Mouse (Mus musculus) adrenal gland, adult (tissue): ENCODE data around the gene Myo18a.

ENCODE experiments used
- DNase-seq, 2 experiments: peaks; one replicate each; pipeline ENCODE4 v3.0.0; 2022 to 2023; ENCODE audit warnings: low spot score in 1 of 2; ENCODE audit not compliant: inconsistent age in 2 of 2

Gene Myo18a

DNA sequence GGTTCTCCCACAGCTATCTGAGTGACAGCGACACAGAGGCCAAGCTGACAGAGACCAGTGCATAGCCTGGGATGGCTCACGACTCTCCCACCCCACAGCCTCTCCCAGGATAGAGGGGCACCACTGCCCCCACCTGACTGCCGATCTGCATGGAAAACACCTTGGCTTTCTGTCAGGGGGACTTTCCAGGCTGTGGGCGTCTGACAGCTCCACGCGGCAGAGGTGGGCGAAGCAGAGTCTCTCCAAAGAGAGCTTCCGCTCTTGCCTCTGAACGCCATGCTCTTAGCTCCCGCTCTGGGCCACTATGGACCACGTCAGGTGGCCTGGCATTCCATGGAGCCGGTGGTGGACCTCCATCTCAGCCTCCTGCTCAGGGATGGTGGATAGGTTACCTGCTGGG lies 101.7 kb downstream of the Myo18a start:
- no peak for DNase-seq

DNA sequence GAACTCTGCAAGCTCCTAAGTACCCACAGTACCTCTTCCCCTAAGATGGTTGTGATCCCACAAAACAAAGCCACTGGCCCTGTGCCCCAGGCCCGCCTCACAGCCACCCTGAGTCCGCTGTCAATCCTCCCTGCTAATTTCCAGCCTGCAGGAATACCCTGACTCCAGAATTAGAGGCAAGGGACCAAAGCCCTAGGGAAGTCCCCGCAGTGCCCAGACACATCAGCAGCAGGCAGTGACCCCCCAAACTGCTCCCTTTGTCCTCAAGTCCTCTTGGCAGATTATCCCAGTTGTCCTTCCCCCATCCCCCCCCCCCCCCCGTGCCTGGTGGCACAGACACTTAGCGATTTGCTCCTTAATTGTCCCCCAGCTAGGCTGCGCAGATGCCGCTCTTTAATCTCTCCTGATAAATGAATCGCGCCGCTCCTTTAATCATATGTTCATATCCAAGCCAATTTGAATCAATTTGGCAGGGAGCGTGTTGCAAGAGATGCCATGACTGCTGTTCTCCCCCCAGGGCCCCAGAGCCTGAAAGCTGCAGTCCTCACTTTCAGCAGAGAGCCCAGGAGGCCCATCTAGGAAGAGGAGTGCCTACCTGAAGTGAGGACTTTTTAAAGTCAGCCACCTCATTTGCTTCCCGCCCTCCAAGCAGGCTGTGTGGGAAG lies 104.5 kb downstream of the Myo18a start:
- DNase-seq = peak in 1 of 2 experiments; percentile 55

DNA sequence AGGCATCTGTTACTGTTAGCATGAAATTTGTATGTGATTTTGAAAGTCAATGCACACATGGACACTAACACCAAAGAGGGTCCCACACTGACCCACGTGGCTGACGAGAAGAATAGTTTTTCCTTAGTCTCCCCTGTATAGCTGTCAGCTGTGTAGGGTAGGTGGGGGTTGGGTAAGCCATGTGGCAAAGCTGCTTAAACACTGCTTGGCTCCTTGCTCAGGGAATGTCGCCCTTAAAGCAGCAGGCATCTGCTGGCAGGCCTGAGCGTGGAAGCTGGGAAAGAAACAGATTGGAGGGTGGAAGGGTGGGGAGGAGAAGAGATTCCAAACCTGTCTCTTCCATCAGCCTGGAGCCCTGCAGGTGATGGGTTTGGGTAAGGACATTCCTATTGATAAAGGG lies 108.4 kb downstream of the Myo18a start:
- DNase-seq = no peak

DNA sequence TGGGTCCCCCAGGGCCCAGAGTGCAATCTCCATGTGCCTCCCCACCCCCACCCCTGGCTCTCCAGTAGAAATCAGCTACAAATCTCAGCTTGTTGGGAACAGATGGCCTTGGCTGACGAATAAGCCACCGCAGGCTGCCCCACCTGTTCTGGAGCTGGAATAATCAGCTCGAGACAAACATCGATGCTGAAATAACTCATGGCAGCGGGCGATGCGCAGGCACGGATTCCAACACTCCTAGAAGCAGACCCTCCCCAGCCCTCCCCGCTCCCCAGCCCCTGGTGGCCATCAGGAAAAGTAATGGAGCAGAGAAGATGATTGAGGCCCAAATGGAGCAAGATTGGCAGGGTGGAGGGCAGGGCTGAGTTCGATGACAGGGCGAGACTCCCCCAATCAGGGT lies 109.2 kb downstream of the Myo18a start:
- DNase-seq = no peak

DNA sequence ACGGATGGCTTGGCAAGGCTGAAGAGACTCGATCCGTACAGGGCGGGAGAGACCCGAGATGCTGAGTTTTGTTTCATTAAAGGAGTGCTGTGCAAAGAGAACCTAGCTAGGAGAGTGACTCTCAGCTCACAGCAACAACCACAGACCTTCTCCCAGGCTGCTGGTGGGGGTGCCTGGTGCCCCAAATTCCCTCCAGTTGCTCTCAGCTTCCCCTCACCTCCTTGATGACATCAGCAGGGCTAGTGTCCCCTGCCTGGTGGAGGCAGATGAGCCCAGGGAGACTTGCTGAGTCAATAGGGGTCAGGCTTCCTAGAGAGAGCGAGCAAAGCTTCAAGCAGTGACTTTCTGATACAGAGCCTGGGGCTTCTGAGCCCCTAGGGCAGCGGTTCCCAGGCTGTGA lies 109.6 kb downstream of the Myo18a start:
- DNase-seq = no peak

DNA sequence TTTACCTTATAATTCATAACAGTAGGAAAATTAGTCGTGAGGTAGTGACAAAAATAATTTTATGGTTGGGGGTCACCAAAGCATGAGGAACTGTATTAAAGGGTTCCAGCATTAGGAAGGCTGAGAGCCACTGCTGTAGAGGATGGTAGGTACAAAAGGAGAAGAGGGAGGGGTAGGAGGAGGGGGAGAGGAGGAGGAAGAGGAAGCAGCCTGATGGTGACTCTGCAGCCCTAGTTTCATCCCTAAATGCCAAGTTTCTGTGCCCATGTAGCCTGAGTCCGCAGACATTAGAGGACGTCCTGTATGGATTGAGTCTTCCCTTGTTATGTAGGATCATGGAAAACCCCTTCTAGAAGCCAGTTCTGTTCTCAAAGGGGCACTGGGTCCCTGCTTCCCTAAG lies 110.1 kb downstream of the Myo18a start:
- DNase-seq = no peak

DNA sequence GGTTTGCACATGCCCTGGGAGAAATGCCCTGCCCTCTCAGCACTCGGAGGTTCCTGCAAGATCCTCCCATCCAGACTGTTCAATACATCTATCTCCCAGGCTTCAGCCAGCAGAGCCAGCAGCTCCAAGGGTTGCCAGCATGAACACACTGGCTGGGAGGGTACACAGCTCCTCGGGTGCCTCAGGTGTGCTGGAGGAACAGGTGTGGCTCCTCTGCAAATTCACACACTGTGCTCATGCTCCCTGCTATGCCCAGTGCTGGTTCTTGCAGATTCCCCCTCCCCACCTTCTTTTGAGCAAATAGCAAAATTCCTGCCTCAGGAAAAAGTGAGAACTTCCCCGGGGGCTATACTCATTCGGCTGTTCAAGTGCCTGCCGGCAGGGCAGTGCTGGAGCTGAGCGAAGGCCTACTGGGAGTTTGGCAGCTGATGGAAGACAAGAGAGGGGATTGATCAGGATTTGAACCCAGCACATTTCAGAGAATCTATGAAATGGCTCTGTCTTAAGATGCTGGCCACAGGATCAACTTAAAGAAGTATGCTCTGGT lies 111.7 kb downstream of the Myo18a start:
- no peak for DNase-seq

DNA sequence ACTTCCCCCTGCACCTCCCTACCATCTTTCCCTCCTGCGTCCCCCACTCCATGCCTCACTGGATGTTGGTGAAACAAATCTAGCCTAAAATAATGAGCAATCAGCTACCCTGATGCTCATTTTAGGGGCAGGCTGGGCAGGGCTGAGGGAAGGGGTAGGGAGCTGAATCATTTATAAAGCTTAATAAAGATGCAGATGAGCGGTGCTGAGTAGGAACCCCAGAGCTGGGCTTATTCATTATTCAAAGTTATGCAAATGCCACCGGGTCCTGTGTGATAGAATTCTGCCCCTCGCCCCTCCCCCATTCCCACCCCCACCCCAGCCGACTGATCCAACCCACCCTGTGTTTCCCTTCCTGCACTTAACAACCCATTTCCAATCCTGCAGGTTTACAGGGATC lies 112.2 kb downstream of the Myo18a start:
- DNase-seq = no peak

DNA sequence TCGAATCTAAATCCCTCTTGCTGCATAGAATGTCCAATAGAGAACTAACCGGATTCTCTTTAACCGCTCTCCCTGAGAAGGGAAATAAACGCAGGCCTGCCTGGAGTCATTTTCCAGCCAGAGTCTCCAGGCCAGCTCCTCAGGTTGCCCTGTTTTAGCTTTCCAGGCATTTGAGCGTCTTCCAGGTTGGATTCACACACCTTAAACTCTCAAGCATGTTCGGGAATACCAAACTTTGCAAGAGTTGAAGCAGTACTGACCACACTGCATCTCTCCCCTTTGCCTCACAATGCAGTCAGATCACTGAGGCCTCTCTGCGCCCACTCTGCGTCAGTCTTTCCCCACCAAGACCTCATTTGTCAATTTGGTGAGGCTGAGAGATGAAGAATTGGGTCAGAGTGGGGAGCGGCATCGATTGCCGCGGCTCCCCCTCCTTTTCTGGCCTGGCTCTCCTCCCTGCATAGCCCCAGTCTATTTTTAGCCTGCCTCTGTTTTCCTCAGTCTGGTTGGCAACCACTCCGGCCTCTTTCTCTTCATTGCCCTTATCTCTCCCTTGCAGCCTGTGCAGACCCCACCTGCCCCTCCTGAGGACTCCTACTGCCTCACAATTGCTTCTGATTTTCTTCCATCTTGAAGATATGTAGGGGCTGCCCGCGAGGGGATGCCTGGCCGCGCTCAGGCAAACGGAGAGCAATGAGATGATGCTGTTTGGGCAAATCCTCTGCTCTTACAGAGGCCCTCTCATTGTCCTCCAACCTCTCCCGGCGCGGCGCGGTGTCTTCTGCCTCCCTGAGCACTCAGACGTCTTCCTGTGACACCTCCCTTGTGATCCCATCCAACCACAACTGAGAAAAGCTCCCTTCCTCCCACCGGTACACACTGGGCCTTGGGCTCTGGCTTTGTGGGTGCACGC lies 113.1 kb downstream of the Myo18a start:
- DNase-seq = no peak

DNA sequence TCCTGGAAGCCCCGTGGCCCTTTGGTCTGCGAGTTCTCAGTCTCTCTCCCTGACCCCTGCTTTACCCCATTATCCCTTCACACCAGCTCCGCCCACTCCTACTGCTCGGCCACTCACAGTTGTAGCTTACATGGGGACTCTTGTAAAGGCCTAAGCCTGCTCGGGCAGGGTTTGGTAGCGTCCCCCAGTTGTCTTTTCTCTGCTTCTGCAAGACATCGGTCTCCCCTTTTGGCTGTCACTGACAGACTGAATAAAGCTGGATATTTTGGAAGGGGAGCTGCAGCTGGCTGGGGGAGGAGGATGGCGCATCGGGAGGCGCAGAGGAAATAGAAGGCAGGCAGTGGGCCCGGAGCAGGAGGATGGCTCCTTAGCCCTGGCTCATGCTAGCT lies 113.7 kb downstream of the Myo18a start:
- no peak for DNase-seq

DNA sequence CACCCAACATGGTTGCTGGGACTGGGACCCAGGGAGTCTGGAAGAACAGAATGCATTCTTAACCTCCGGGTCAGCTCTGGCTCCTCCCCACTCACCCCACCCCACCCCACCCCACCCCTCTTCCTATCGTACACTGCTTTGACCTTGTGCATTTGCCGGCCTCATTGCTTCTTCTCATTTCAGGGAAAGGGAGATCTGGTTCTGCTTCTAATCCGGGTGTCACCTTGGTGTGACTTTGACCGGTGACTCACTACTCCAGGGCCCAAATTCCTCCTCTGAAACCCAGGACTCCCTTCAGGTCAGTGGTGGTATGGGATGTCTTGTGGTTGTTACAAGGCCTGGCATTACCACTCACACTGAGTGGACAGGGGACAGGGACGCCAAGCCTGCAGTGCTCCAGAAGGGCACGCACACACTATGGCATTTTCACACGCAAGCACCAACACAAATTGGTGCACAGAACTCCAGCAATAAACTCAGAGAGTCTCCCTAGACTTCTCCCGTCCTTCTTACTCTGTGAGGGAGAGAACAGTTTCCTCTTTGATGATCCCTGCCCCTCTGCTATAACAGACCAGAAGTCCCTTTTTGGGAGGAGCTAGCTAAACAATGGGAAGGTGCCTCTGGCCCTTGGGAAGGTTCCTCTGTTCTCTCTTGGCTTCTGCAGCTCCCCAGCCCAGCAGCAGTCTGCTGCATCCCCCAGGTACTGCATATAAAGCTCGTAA lies 121.6 kb downstream of the Myo18a start:
- peak; percentile 38 to 74 for DNase-seq

DNA sequence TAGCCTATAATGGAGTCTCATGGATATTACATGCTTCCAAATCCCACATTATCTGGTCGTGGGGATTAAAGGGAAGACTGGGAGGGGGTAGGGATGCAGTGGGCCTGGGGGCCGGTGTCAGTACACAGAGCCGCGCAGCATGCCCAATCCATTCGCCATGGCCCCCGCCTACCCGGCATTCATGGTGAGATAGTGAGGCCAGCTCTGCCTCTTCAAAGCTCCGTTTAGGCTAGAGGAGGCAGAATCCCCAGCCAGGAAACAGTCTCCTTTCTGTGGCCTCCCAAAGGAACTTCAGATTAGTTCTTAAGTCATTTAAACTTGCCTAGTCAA lies 122.2 kb downstream of the Myo18a start:
- no peak for DNase-seq

DNA sequence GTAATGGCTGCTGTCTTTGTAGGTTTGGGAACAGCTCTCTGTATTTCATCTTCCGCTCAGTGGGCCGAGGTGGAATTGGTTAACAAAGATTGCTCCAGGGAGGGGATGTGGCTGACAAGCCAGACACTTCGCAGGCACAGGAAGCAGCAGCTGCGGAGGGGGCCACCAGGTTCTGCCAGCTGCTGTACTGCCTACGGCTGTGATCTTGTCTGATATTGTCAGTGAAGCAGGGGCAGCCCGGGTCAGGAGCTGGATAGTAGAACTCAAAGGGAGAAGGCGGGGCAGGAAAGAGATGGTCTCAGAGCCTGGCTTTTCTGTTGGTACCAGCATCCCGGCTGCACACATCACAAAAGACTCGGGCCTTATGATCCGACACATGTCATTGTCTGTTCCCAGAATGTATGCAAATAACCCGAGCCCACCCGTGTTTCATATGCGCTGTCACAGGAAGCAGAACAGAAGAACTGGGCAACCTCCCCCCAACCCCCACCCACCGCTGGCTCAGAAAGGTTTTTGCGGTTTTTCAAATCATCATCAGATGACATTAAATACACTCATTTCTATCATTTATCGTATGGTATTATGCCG lies 124.4 kb downstream of the Myo18a start:
- peak; percentile 33 to 53 for DNase-seq

DNA sequence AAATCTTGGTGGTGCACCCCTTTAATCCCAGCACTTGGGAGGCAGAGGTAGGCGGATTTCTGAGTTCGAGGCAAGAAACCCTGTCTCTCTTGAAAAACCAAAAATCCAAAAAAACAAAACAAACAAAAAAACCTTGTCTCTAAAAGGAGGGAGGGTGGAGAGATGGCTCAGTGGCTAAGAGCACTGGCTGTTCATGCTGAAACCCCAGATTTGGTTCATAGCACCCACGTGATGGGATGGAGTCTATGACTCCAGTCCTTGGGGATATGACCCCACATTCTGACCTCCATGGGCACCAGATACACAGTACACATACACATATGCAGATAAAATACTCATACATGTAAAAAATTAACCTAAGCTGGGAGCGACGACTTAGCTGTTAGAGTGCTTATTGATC lies 125.8 kb downstream of the Myo18a start:
- no peak for DNase-seq

DNA sequence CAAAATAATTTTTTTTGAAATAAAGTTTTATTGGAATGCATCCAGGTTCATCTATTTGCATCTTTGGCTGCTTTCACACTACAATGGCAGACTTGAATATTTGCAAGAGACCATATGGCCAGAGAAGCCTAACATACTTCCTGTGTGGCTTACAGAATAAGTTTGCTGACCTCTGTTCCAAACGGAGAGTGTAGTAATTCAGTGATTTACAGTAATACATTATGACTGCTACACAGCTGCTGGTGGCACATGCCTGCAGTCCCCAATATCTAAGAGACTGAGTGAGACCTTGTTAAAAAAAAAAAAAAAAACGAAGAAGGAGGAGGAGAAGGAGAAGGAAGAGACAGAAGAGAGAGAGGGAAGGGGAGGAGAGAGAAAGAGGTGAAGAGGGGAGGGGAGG lies 126.4 kb downstream of the Myo18a start:
- DNase-seq = no peak

DNA sequence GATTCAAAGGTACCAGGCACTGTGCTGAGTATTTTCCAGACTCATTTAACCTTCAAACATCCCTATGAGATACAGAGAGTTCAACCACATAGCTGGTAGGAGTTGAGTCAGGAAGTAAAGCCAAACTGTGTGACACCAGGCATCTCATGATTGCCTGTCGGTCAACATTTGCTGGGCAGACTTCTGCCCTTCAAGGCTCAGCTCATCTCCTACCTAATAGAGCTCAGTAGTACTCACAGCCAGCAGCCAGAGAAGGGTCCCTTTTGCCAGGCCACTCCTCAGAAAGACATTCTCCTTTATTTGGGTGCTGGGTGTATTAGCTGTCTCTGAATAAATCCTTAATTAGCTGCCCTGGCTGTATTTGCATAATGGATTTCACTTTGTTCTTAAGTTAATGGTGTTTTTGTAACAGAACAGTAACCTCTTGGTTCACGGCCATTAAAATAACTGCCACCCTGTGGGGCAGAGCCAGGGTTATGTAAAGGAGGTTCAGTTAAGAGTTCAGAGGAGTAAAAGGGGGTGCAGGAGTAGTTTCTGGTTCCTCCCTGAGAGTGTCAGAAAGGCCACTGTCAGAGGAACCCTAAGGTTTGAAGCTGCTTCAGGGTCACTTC lies 127.7 kb downstream of the Myo18a start:
- DNase-seq = no peak

DNA sequence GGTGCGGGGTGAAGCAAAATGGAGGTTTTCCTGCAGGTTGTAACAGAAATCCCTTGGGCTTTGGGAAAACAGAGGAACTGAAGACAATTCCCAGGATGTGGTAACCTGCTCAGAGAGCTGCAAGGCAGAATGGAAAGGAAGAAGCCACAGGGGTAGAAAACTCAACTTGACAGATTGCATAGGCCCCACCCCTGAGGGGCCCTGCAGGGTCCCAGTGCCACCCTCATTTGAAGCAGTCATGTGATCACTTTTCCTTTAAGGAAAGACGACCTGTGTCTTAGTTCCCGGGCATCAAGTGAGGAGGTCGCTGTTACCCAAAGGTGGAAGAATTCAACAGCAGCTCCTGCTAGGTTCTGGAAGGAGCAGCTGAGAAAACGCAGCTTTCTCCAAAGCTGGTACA lies 129.8 kb downstream of the Myo18a start:
- no peak for DNase-seq

DNA sequence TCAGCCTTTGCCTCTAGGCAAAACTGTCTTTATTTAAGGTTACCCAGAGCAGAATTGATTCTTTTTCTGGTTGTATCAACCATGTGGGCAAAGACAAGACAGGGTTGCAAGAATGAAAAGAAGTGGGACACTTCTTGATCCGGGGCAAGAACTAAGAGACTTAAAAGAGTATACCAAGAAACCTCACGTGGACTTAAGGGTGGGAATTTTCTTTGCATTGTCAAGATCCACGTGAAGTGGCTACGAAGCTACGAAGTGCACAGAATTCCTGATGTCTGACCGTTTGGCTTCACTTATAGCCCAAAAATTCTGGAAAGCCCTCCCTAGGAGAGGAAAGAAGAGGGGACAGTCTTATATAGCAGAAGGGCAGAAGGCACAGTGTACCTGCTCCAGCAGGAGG lies 130.2 kb downstream of the Myo18a start:
- DNase-seq = no peak

DNA sequence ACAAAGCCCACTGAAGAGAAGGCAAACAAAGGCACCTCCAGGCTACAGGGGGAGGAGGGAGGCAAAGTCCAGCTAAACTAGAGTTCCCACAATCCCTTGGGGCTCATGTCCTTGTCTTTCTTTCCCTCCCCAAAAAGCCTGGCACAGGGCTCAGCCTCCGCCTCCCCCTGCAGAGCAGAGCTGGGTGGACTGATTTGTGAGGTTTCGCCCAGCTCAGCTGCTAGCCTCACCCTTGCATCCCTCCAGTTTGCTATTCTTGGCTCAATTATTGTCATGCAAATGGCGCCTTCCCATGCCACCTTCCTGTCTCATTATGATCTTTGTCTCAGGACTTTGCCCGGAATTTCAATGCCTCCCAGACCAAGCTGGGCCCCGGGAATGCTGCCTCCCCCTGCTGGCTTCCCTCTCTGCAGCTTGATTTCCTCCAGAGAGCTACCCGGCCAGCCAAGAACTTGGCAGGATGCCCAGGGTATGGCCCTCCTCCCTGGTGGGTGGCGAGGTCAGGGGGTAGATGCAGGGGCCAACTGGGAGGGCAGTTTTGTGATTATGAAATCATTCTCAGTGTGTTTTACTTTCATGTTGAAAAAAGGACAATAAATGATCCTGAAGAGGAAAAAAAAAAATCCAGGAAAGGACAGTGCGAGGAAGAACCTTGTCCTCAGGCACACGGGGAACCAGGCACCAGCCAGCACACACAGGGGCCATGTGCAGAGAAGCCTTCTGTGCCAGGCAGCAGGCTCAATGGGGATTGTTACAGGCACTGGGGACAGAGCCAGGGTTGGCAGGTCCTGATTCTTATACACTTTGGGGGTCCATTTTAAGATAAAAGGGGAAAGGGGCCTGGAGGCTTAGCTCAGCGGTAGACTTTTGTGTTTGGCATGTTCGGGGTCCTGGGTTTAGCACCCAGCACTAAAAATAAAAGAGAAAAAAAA lies 131.0 kb downstream of the Myo18a start, which contains the start of gene Pipox:
Pipox (minus strand) TSS at position 310 of the 932 bp plus-strand sequence.
- peak; percentile 93 to 98 for DNase-seq

DNA sequence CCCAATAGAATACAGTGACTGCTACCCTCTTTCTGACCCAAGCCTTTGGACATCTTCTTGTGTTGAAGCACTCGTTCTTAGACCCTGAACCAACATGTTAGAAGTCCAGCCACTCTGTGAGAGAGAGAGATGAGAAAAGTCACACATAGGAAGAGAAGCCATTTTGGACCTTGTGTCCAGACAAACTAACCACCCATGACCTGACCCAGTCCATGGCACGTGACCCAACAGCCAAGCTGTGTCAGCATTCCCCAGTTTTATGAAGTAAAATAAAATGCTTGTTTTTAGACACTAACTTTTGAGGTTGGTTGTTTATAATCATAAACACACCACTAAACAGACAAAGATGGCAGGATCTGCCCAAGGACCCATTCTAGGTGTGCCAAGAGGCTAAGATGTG lies 131.9 kb downstream of the Myo18a start:
- DNase-seq = no peak
